In genomic region chr14:8082949-8083348, GRCm38 (mm10) we compare ENCODE assay signal across 24 mouse cellular contexts. TPM values are rescaled to one million over a fixed set of nuclear protein-coding genes. Genes with fewer than 3 reads are reported as not detected.
A peak's percentile ranks its signal among the peaks of the same experiment; 100 is the strongest.
DNase-seq lines count a peak whose midpoint lies in the region; ATAC-seq and TF ChIP-seq lines count a peak whose summit lies in the region.
"Had no signal": no experiment of that assay in that cellular context is flagged by ENCODE, and none has a peak within 500 bp of the region (broad histone marks: within the 10 kb centered on the region; RNA-seq: fewer than 3 reads in every experiment).

No protein-coding gene starts in this region.

- no peak overlapping the region for H3K4me2 ChIP-seq in embryonic facial prominence, embryonic 14.5 days (ENCODE audit: low read depth, low read length)
- no peak overlapping the region for H3K4me2 ChIP-seq in hindbrain, embryonic 13.5 days
- H3K4me2 ChIP-seq in hindbrain, embryonic 11.5 days (replicated peaks; ENCODE audit: low read depth, low read length), result no peak overlapping the region
- H3K4me2 ChIP-seq: embryonic facial prominence, embryonic 13.5 days; forebrain, embryonic 13.5 days; heart, embryonic 13.5 days; hindbrain, embryonic 14.5 days had no signal

- WGBS in embryonic facial prominence, embryonic 14.5 days, result 89% methylated on average over 1 of the region's 1 CpGs
- WGBS in embryonic facial prominence, embryonic 10.5 days, result 88% methylated on average over 1 of the region's 1 CpGs
- whole genome bisulfite sequencing in hindbrain, embryonic 13.5 days, result 90% methylated on average over 1 of the region's 1 CpGs
- WGBS in hindbrain, embryonic 11.5 days, result 93% methylated on average over 1 of the region's 1 CpGs
- WGBS in lung, adult 2 months, result 90% methylated on average over 1 of the region's 1 CpGs

- no peak overlapping the region for H3K4me3 ChIP-seq in embryonic facial prominence, embryonic 14.5 days (ENCODE audit: low read depth, low read length)
- no peak overlapping the region for H3K4me3 ChIP-seq in embryonic facial prominence, embryonic 10.5 days
- H3K4me3 ChIP-seq in hindbrain, embryonic 13.5 days, result no peak overlapping the region
- H3K4me3 ChIP-seq in hindbrain, embryonic 11.5 days (ENCODE audit: low read depth, low read length), result no peak overlapping the region
- no peak overlapping the region for H3K4me3 ChIP-seq in lung, adult 2 months (replicated peaks; ENCODE audit: extremely low read depth, low read depth, low read length)
- H3K4me3 ChIP-seq: embryonic facial prominence, embryonic 13.5 days; forebrain, embryonic 10.5 days; forebrain, embryonic 13.5 days; heart, adult 2 months; heart, embryonic 10.5 days; heart, embryonic 13.5 days had no signal

- no peak for ATAC-seq in embryonic facial prominence, embryonic 14.5 days (ENCODE audit: low read depth)
- ATAC-seq in hindbrain, embryonic 13.5 days (ENCODE audit: low FRiP score), result no peak
- no peak for ATAC-seq in hindbrain, embryonic 11.5 days (ENCODE audit: low FRiP score)
- ATAC-seq: forebrain, embryonic 13.5 days; forebrain, embryonic 16.5 days; hindbrain, postnatal 0 days; inflammation-experienced regulatory T-cells, adult 6 months; intestine, embryonic 16.5 days had no signal

- H3K9me3 ChIP-seq in embryonic facial prominence, embryonic 14.5 days (ENCODE audit: control insufficient read depth, low read length), result no peaks in the 10 kb centered on the region
- H3K9me3 ChIP-seq in embryonic facial prominence, embryonic 10.5 days, result no peaks in the 10 kb centered on the region
- no peaks in the 10 kb centered on the region for H3K9me3 ChIP-seq in hindbrain, embryonic 13.5 days
- H3K9me3 ChIP-seq in hindbrain, embryonic 11.5 days (ENCODE audit: control insufficient read depth, low read length), result no peaks in the 10 kb centered on the region
- H3K9me3 ChIP-seq: embryonic facial prominence, embryonic 13.5 days; forebrain, embryonic 10.5 days; forebrain, embryonic 13.5 days; heart, embryonic 10.5 days; heart, embryonic 13.5 days had no signal

- H3K36me3 ChIP-seq in embryonic facial prominence, embryonic 14.5 days (ENCODE audit: control insufficient read depth, insufficient read depth, low read length), result peaks cover 44% of the 10 kb centered on the region
- peaks cover 46% of the 10 kb centered on the region for H3K36me3 ChIP-seq in embryonic facial prominence, embryonic 10.5 days (replicated peaks)
- H3K36me3 ChIP-seq in hindbrain, embryonic 13.5 days, result peaks cover 37% of the 10 kb centered on the region
- H3K36me3 ChIP-seq in hindbrain, embryonic 11.5 days (ENCODE audit: control insufficient read depth, insufficient read depth, low read length), result no peaks in the 10 kb centered on the region

- no peak for DNase-seq in embryonic facial prominence, embryonic 14.5 days (ENCODE audit: low spot score)
- DNase-seq in embryonic facial prominence, embryonic 10.5 days (ENCODE audit: low spot score), result no peak
- DNase-seq in hindbrain, embryonic 11.5 days (ENCODE audit: low spot score), result no peak
- DNase-seq in lung, postnatal 36 days, result peak; percentile 53
- no peak for DNase-seq in lung, adult 2 months
- DNase-seq: adrenal gland, adult 2 months; adrenal gland, postnatal 14 days; cerebellum, adult 11 months; cerebellum, adult 2 months; cerebellum, adult 9-11 months; cerebellum, postnatal 25 days; gastrocnemius, postnatal 14 days; heart, adult 2 months had no signal

- H3K27ac ChIP-seq in embryonic facial prominence, embryonic 14.5 days (replicated peaks; ENCODE audit: low read depth, low read length), result no peak overlapping the region
- H3K27ac ChIP-seq in embryonic facial prominence, embryonic 10.5 days (replicated peaks), result no peak overlapping the region
- no peak overlapping the region for H3K27ac ChIP-seq in hindbrain, embryonic 13.5 days
- no peak overlapping the region for H3K27ac ChIP-seq in hindbrain, embryonic 11.5 days (ENCODE audit: low read depth, low read length)
- H3K27ac ChIP-seq: embryonic facial prominence, embryonic 13.5 days; forebrain, embryonic 10.5 days; forebrain, embryonic 13.5 days; heart, adult 2 months; heart, embryonic 10.5 days; heart, embryonic 13.5 days; hindbrain, embryonic 14.5 days; hindbrain, postnatal 0 days had no signal

- no peak for TF ChIP-seq CTCF in lung, adult 2 months (IDR thresholded peaks at IDR 0.05; ENCODE audit: insufficient read depth, low read length)

- H3K27me3 ChIP-seq in embryonic facial prominence, embryonic 14.5 days (replicated peaks; ENCODE audit: control insufficient read depth, insufficient read depth, low read length), result no peaks in the 10 kb centered on the region
- no peaks in the 10 kb centered on the region for H3K27me3 ChIP-seq in embryonic facial prominence, embryonic 10.5 days (replicated peaks; ENCODE audit: low read depth, poor library complexity, severe bottlenecking)
- no peaks in the 10 kb centered on the region for H3K27me3 ChIP-seq in hindbrain, embryonic 13.5 days
- no peaks in the 10 kb centered on the region for H3K27me3 ChIP-seq in hindbrain, embryonic 11.5 days (ENCODE audit: control insufficient read depth, insufficient read depth, low read length)
- H3K27me3 ChIP-seq: embryonic facial prominence, embryonic 13.5 days; forebrain, embryonic 13.5 days; heart, embryonic 13.5 days had no signal

- 0 out of 2 replicates have a peak overlapping the region, but pooled peaks have one; percentile 25 for H3K9ac ChIP-seq in embryonic facial prominence, embryonic 14.5 days (ENCODE audit: low read depth, low read length)
- H3K9ac ChIP-seq in hindbrain, embryonic 13.5 days, result peak overlapping the region; percentile 35
- H3K9ac ChIP-seq in hindbrain, embryonic 11.5 days (ENCODE audit: low read depth, low read length), result no peak overlapping the region
- H3K9ac ChIP-seq: embryonic facial prominence, embryonic 13.5 days; forebrain, embryonic 13.5 days; heart, embryonic 13.5 days; hindbrain, embryonic 14.5 days had no signal

- peaks cover 13% of the 10 kb centered on the region for H3K4me1 ChIP-seq in embryonic facial prominence, embryonic 14.5 days (ENCODE audit: control insufficient read depth, insufficient read depth, low read length)
- peaks cover 15% of the 10 kb centered on the region for H3K4me1 ChIP-seq in embryonic facial prominence, embryonic 10.5 days
- peaks cover 20% of the 10 kb centered on the region for H3K4me1 ChIP-seq in hindbrain, embryonic 13.5 days (replicated peaks)
- H3K4me1 ChIP-seq in hindbrain, embryonic 11.5 days (replicated peaks; ENCODE audit: control insufficient read depth, insufficient read depth, low read length), result 0 out of 2 replicates have a peak, but pooled peaks cover 2% of the 10 kb centered on the region
- H3K4me1 ChIP-seq in lung, adult 2 months (ENCODE audit: control insufficient read depth, insufficient read depth, low read length), result peaks cover 4% of the 10 kb centered on the region; the same call in 1 of the 2 replicates

- no peak for TF ChIP-seq POLR2A in lung, adult 2 months (IDR thresholded peaks at IDR 0.05; ENCODE audit: borderline replicate concordance, extremely low read depth, low read depth, low read length)

RNA-seq across cellular contexts. Expression of gene Rpp14, which starts 2.8 kb away (rescaled TPM):
- polyA plus RNA-seq in embryonic facial prominence, embryonic 14.5 days (2014; fragmentation: Nextera tagmentation; extraction: Ambion mirVana), result 48.5 and 52.6 TPM in 2 replicates
- 57.0 and 61.5 TPM in 2 replicates for polyA plus RNA-seq in embryonic facial prominence, embryonic 10.5 days (2016; fragmentation: Nextera tagmentation; extraction: Ambion mirVana)
- polyA plus RNA-seq in hindbrain, embryonic 13.5 days (2015; fragmentation: Nextera tagmentation; extraction: Ambion mirVana), result 47.4 and 48.0 TPM in 2 replicates
- polyA plus RNA-seq in hindbrain, embryonic 11.5 days (2014; fragmentation: Nextera tagmentation; extraction: Ambion mirVana), result 56.9 and 61.0 TPM in 2 replicates
- 6.1 and 8.2 TPM in 2 replicates for polyA plus RNA-seq in lung, adult 2 months (2012; rRNA removed)

RNA-seq across cellular contexts. Expression of gene Pxk, which starts 15.1 kb away (rescaled TPM):
- polyA plus RNA-seq in embryonic facial prominence, embryonic 14.5 days (2014; fragmentation: Nextera tagmentation; extraction: Ambion mirVana), result 37.6 and 38.9 TPM in 2 replicates
- polyA plus RNA-seq in embryonic facial prominence, embryonic 10.5 days (2016; fragmentation: Nextera tagmentation; extraction: Ambion mirVana), result 17.3 and 17.4 TPM in 2 replicates
- polyA plus RNA-seq in hindbrain, embryonic 13.5 days (2015; fragmentation: Nextera tagmentation; extraction: Ambion mirVana), result 61.4 and 62.8 TPM in 2 replicates
- 32.4 and 36.4 TPM in 2 replicates for polyA plus RNA-seq in hindbrain, embryonic 11.5 days (2014; fragmentation: Nextera tagmentation; extraction: Ambion mirVana)
- polyA plus RNA-seq in lung, adult 2 months (2012; rRNA removed), result 25.5 and 28.3 TPM in 2 replicates
